Mouse (Mus musculus) cerebellum, adult 2 months (tissue): ENCODE results near the gene Foxf2. TPM values are rescaled to one million over a fixed set of nuclear protein-coding genes. Genes with fewer than 3 reads are reported as not detected.

Source experiments
- DNase-seq, 2 experiments: peaks; one replicate each; pipeline ENCODE4 v3.0.0; 2021
- H3K27ac ChIP-seq: fragments of 200-500 bp; 2 replicates; pipeline ENCODE4 v1.5.1; 2012; ENCODE audit warnings: low read length, control low read depth, inconsistent platforms; ENCODE audit not compliant: insufficient read depth
- H3K27me3 ChIP-seq: fragments of 200-500 bp; 2 replicates; pipeline ENCODE4 v1.6.1; 2012; ENCODE audit warnings: inconsistent platforms, mild to moderate bottlenecking, low read length, moderate library complexity; ENCODE audit not compliant: control insufficient read depth, insufficient read depth
- H3K4me1 ChIP-seq: fragments of 200-500 bp; 2 replicates; pipeline ENCODE4 v1.6.1; 2011; ENCODE audit warnings: low read length; ENCODE audit not compliant: control insufficient read depth, insufficient read depth
- H3K4me3 ChIP-seq: fragments of 200-500 bp; replicated peaks from 2 replicates; pipeline ENCODE3; 2011; ENCODE audit warnings: mild to moderate bottlenecking, low read depth, low read length, control low read depth; ENCODE audit not compliant: insufficient read depth
- CTCF ChIP-seq: fragments of 200-500 bp; IDR thresholded peaks from 2 replicates; pipeline ENCODE4 v1.5.1; 2011; ENCODE audit warnings: low read depth, mild to moderate bottlenecking, control low read depth, low read length, moderate library complexity, borderline replicate concordance; ENCODE audit not compliant: insufficient read depth
- POLR2A ChIP-seq: fragments of 200-500 bp; IDR thresholded peaks from 2 replicates; pipeline ENCODE4 v1.6.1; 2011; ENCODE audit warnings: low read length, control low read depth, borderline replicate concordance; ENCODE audit not compliant: insufficient read depth
- WGBS: fragments of 180-500 bp; shearing (Covaris S2); methylation state at CpG from one replicate; pipeline ENCODE4 v1.1.7; 2018; 5-methylcytosine and 5-hydroxymethylcytosine counted together
- polyA plus RNA-seq: library from polyadenylated mRNA; depleted of rRNA; stranded (reverse); fragments of >200 nt; gene quantifications from 2 replicates; pipeline ENCODE4 v1.2.3, GENCODE M21; 2012; rRNA removed

The Foxf2 gene
- polyA plus RNA-seq = 4.3 and 5.3 TPM in 2 replicates

- H3K4me3 ChIP-seq = peak within 1 kb of the TSS; percentile 25
- 0 out of 2 replicates have a peak within 1 kb of the TSS, but pooled peaks have one; percentile 11 for H3K27ac ChIP-seq
- H3K4me1 ChIP-seq = no peaks in the 10 kb centered on the region
Observed at GRCm38 (mm10) chr13:31625333-31626101, at the start of gene Foxf2. Gene Foxf2, plus strand, starts transcription at chr13:31625816.

GRCm38 (mm10) chr13:31576696-31577095, 48.9 kb upstream of the Foxf2 start:
- WGBS = 80% methylated on average over 4 of the region's 4 CpGs
- TF ChIP-seq CTCF (no peak), POLR2A (no peak)

More at GRCm38 (mm10) chr13:31625333-31626101, at the start of gene Foxf2:
- WGBS = under 1% methylated on average over 55 of the region's 74 CpGs
- TF ChIP-seq CTCF (no peak), POLR2A (no peak)
- peaks cover 4% of the 10 kb centered on the region; the same call in 1 of the 2 replicates for H3K27me3 ChIP-seq
- no peak for DNase-seq

GRCm38 (mm10) chr13:31577576-31577975, 48.0 kb upstream of the Foxf2 start:
- TF ChIP-seq CTCF = no peak
- no peak for TF ChIP-seq POLR2A
- Histone ChIP-seq H3K4me3 (no peak overlapping the region), H3K27ac (no peak overlapping the region), H3K4me1 (no peaks in the 10 kb centered on the region), H3K27me3 (no peaks in the 10 kb centered on the region; the same call in 1 of the 2 replicates)
- WGBS = 11% methylated on average over 6 of the region's 6 CpGs
- no peak for DNase-seq

More at GRCm38 (mm10) chr13:31576696-31577095, 48.9 kb upstream of the Foxf2 start:
- Histone ChIP-seq H3K4me3 (no peak overlapping the region), H3K27ac (no peak overlapping the region), H3K27me3 (no peaks in the 10 kb centered on the region; the same call in 1 of the 2 replicates), H3K4me1 (no peaks in the 10 kb centered on the region)
- DNase-seq = no peak

GRCm38 (mm10) chr13:31578389-31578788, 47.2 kb upstream of the Foxf2 start:
- 48% methylated on average over 10 of the region's 10 CpGs for WGBS
- Histone ChIP-seq H3K4me3 (no peak overlapping the region), H3K27me3 (no peaks in the 10 kb centered on the region; the same call in 1 of the 2 replicates), H3K4me1 (no peaks in the 10 kb centered on the region), H3K27ac (no peak overlapping the region)
- no peak for DNase-seq
- no peak for TF ChIP-seq POLR2A
- no peak for TF ChIP-seq CTCF

GRCm38 (mm10) chr13:31579866-31580265, 45.8 kb upstream of the Foxf2 start:
- no peaks in the 10 kb centered on the region for H3K27me3 ChIP-seq
- WGBS = 67% methylated on average over 9 of the region's 9 CpGs
- H3K27ac ChIP-seq = no peak overlapping the region
- TF ChIP-seq CTCF (peak; percentile 23; the same call in 1 of the 2 replicates), POLR2A (no peak)
- no peak for DNase-seq
- no peak overlapping the region for H3K4me3 ChIP-seq
- no peaks in the 10 kb centered on the region for H3K4me1 ChIP-seq

- Histone ChIP-seq H3K4me1 (no peaks in the 10 kb centered on the region), H3K4me3 (no peak overlapping the region), H3K27me3 (no peaks in the 10 kb centered on the region), H3K27ac (no peak overlapping the region)
- 47% methylated on average over 5 of the region's 5 CpGs for WGBS
- DNase-seq = no peak
- TF ChIP-seq CTCF (no peak), POLR2A (no peak)
Observed at GRCm38 (mm10) chr13:31587341-31587740, 38.3 kb upstream of the Foxf2 start.

GRCm38 (mm10) chr13:31599576-31599975, 26.0 kb upstream of the Foxf2 start:
- Histone ChIP-seq H3K4me1 (no peaks in the 10 kb centered on the region), H3K27ac (no peak overlapping the region), H3K4me3 (no peak overlapping the region), H3K27me3 (no peaks in the 10 kb centered on the region)
- no peak for DNase-seq
- 72% methylated on average over 5 of the region's 5 CpGs for WGBS
- TF ChIP-seq CTCF (no peak), POLR2A (no peak)

GRCm38 (mm10) chr13:31603964-31604363, 21.7 kb upstream of the Foxf2 start:
- no peaks in the 10 kb centered on the region for H3K4me1 ChIP-seq
- no peak for DNase-seq
- H3K4me3 ChIP-seq = no peak overlapping the region
- no peak for TF ChIP-seq CTCF
- TF ChIP-seq POLR2A = no peak
- H3K27ac ChIP-seq = no peak overlapping the region
- WGBS = 69% methylated on average over 6 of the region's 6 CpGs
- no peaks in the 10 kb centered on the region for H3K27me3 ChIP-seq
